7 mouse cellular contexts compared by ENCODE assay signal in genomic region chr8:11728482-11729295, GRCm38 (mm10). TPM values are rescaled to one million over a fixed set of nuclear protein-coding genes. Genes with fewer than 3 reads are reported as not detected.
DNase-seq lines count a peak whose midpoint lies in the region; ATAC-seq and TF ChIP-seq lines count a peak whose summit lies in the region.

No protein-coding gene starts in this region.

- H3K4me3 ChIP-seq in cerebellum, adult 2 months (replicated peaks; ENCODE audit: insufficient read depth, low read depth, low read length) = peak overlapping the region; percentile 99
- peak overlapping the region; percentile 67 for H3K4me3 ChIP-seq in forebrain, postnatal 0 days (ENCODE audit: low read depth, low read length)
- H3K4me3 ChIP-seq in kidney, embryonic 14.5 days (ENCODE audit: low read length) = peak overlapping the region; percentile 57
- H3K4me3 ChIP-seq in liver, embryonic 14.5 days (ENCODE audit: insufficient read depth in 1 of 2, low read depth in 2 of 2, low read length in 2 of 2) = peak overlapping the region; percentile 47 to 53

- no peaks in the 10 kb centered on the region for H3K9me3 ChIP-seq in forebrain, postnatal 0 days (ENCODE audit: low read length)
- no peaks in the 10 kb centered on the region for H3K9me3 ChIP-seq in kidney, embryonic 14.5 days (ENCODE audit: control insufficient read depth, low read length)
- no peaks in the 10 kb centered on the region for H3K9me3 ChIP-seq in liver, embryonic 14.5 days (ENCODE audit: control insufficient read depth, low read length)

- H3K4me2 ChIP-seq in forebrain, postnatal 0 days (ENCODE audit: low read depth) = peak overlapping the region; percentile 58
- H3K4me2 ChIP-seq in kidney, embryonic 14.5 days (replicated peaks; ENCODE audit: low read depth, low read length) = peak overlapping the region; percentile 97
- H3K4me2 ChIP-seq in liver, embryonic 14.5 days (ENCODE audit: low read depth) = peak overlapping the region; percentile 29

- H3K9ac ChIP-seq in forebrain, postnatal 0 days = peak overlapping the region; percentile 99
- peak overlapping the region; percentile 58; the same call in 1 of the 2 replicates for H3K9ac ChIP-seq in kidney, embryonic 14.5 days (ENCODE audit: low read depth, low read length)
- H3K9ac ChIP-seq in liver, embryonic 14.5 days (replicated peaks) = no peak overlapping the region

- TF ChIP-seq EP300 in liver, embryonic 14.5 days (IDR thresholded peaks at IDR 0.05; ENCODE audit: low read depth) = no peak

- DNase-seq in ZHBTc4 (ENCODE audit: low read depth, low spot score) = peak; percentile 71
- peak; percentile 56 to 72 for DNase-seq in cerebellum, adult 2 months
- DNase-seq in forebrain, postnatal 0 days = peak; percentile 82
- DNase-seq in liver, embryonic 14.5 days (ENCODE audit: low read depth in 3 of 3, low spot score in 3 of 3) = no peak
- DNase-seq in right cerebral cortex, postnatal 25 days = peak; percentile 63

- no peak for TF ChIP-seq CTCF in cerebellum, adult 2 months (IDR thresholded peaks at IDR 0.05; ENCODE audit: borderline replicate concordance, insufficient read depth, low read depth, low read length)
- TF ChIP-seq CTCF in forebrain, postnatal 0 days (IDR thresholded peaks at IDR 0.05; ENCODE audit: low read depth) = no peak
- TF ChIP-seq CTCF in liver, embryonic 14.5 days (IDR thresholded peaks at IDR 0.05; ENCODE audit: low read depth) = no peak

- no peaks in the 10 kb centered on the region for H3K27me3 ChIP-seq in cerebellum, adult 2 months (ENCODE audit: control insufficient read depth, insufficient read depth, low read length)
- no peaks in the 10 kb centered on the region for H3K27me3 ChIP-seq in forebrain, postnatal 0 days (ENCODE audit: insufficient read depth, low read length)
- H3K27me3 ChIP-seq in kidney, embryonic 14.5 days (ENCODE audit: control insufficient read depth, insufficient read depth, low read length) = peaks cover 41% of the 10 kb centered on the region
- peaks cover 53% of the 10 kb centered on the region for H3K27me3 ChIP-seq in liver, embryonic 14.5 days (ENCODE audit: control insufficient read depth, insufficient read depth, low read length)

- H3K4me1 ChIP-seq in cerebellum, adult 2 months (ENCODE audit: control insufficient read depth, insufficient read depth, low read length) = peaks cover 11% of the 10 kb centered on the region
- peaks cover 27% of the 10 kb centered on the region for H3K4me1 ChIP-seq in forebrain, postnatal 0 days (ENCODE audit: insufficient read depth)
- H3K4me1 ChIP-seq in kidney, embryonic 14.5 days (ENCODE audit: control insufficient read depth, insufficient read depth, low read length) = no peaks in the 10 kb centered on the region
- no peaks in the 10 kb centered on the region for H3K4me1 ChIP-seq in liver, embryonic 14.5 days (replicated peaks; ENCODE audit: control insufficient read depth in 2 of 2, insufficient read depth in 2 of 2, low read length in 1 of 2)

- H3K27ac ChIP-seq in cerebellum, adult 2 months (ENCODE audit: insufficient read depth, low read length) = peak overlapping the region; percentile 100
- H3K27ac ChIP-seq in forebrain, postnatal 0 days (ENCODE audit: low read depth, low read length) = peak overlapping the region; percentile 100
- no peak overlapping the region for H3K27ac ChIP-seq in kidney, embryonic 14.5 days (ENCODE audit: low read depth, low read length)
- H3K27ac ChIP-seq in liver, embryonic 14.5 days = no peak overlapping the region

- ATAC-seq in forebrain, postnatal 0 days = peak; percentile 57
- ATAC-seq in kidney, embryonic 14.5 days (ENCODE audit: low FRiP score, low TSS enrichment) = peak; percentile 17; the same call in 1 of the 2 replicates
- peak; percentile 21; the same call in 1 of the 2 replicates for ATAC-seq in liver, embryonic 14.5 days (ENCODE audit: insufficient read depth)
- ATAC-seq in megakaryocyte-erythroid progenitor cell, adult 5-6 weeks (replicated peaks; ENCODE audit: low FRiP score, low TSS enrichment, poor library complexity, severe bottlenecking) = no peak

- TF ChIP-seq POLR2A in cerebellum, adult 2 months (IDR thresholded peaks at IDR 0.05; ENCODE audit: borderline replicate concordance, insufficient read depth, low read length) = no peak

- H3K36me3 ChIP-seq in forebrain, postnatal 0 days (ENCODE audit: insufficient read depth) = no peaks in the 10 kb centered on the region
- no peaks in the 10 kb centered on the region for H3K36me3 ChIP-seq in kidney, embryonic 14.5 days (ENCODE audit: control insufficient read depth, insufficient read depth, low read length)
- H3K36me3 ChIP-seq in liver, embryonic 14.5 days (replicated peaks; ENCODE audit: control insufficient read depth, insufficient read depth, low read depth) = no peaks in the 10 kb centered on the region

- WGBS in cerebellum, adult 2 months = 2% methylated on average over 61 of the region's 61 CpGs
- under 1% methylated on average over 57 of the region's 61 CpGs for WGBS in forebrain, postnatal 0 days
- WGBS in kidney, embryonic 14.5 days = under 1% methylated on average over 42 of the region's 61 CpGs
- WGBS in liver, embryonic 14.5 days (ENCODE audit: insufficient replicate concordance) = 3% methylated on average over 61 of the region's 61 CpGs

RNA-seq across cellular contexts. Expression of gene Arhgef7, which starts 1.2 kb away (rescaled TPM):
- 134 and 151 TPM in 2 replicates for polyA plus RNA-seq in cerebellum, adult 2 months (2012; rRNA removed)
- total RNA-seq in forebrain, postnatal 0 days (2014; rRNA removed) = 100 and 114 TPM in 2 replicates
- 50.3 and 59.5 TPM in 2 replicates for polyA plus RNA-seq in forebrain, postnatal 0 days (2015; fragmentation: Nextera tagmentation; extraction: Ambion mirVana)
- 25.1 and 37.3 TPM in 2 replicates for polyA plus RNA-seq in kidney, embryonic 14.5 days (2014; fragmentation: Nextera tagmentation; extraction: Ambion mirVana)
- polyA plus RNA-seq in liver, embryonic 14.5 days (2012; rRNA removed) = 6.4 and 6.5 TPM in 2 replicates
- 7.0 and 8.0 TPM in 2 replicates for polyA plus RNA-seq in liver, embryonic 14.5 days (2014; fragmentation: Nextera tagmentation; extraction: Ambion mirVana)
- total RNA-seq in megakaryocyte-erythroid progenitor cell, adult 5-6 weeks (2014; fragmentation: Nextera tagmentation) = 27.2 and 28.2 TPM in 2 replicates
- 10.7 and 52.1 TPM in 2 replicates for total RNA-seq in megakaryocyte-erythroid progenitor cell, adult 5-6 weeks (2017)

RNA-seq across cellular contexts. Expression of gene 1700016D06Rik, which starts 27.8 kb away (rescaled TPM):
- not detected in 2 replicates for polyA plus RNA-seq in cerebellum, adult 2 months (2012; rRNA removed)
- not detected in 2 replicates for total RNA-seq in forebrain, postnatal 0 days (2014; rRNA removed)
- polyA plus RNA-seq in forebrain, postnatal 0 days (2015; fragmentation: Nextera tagmentation; extraction: Ambion mirVana) = 0.22 TPM in 1 of 2 replicates, not detected in the other
- polyA plus RNA-seq in kidney, embryonic 14.5 days (2014; fragmentation: Nextera tagmentation; extraction: Ambion mirVana) = not detected in 2 replicates
- not detected in 2 replicates for polyA plus RNA-seq in liver, embryonic 14.5 days (2012; rRNA removed)
- not detected in 2 replicates for polyA plus RNA-seq in liver, embryonic 14.5 days (2014; fragmentation: Nextera tagmentation; extraction: Ambion mirVana)
- not detected in 2 replicates for total RNA-seq in megakaryocyte-erythroid progenitor cell, adult 5-6 weeks (2014; fragmentation: Nextera tagmentation)
- not detected in 2 replicates for total RNA-seq in megakaryocyte-erythroid progenitor cell, adult 5-6 weeks (2017)

Comparison
In these comparisons a context has a peak if more than half of its experiments do, and no peak if none do; other contexts are left out.
1. DNase-seq: peak in ZHBTc4 (single experiment), cerebellum, adult 2 months (2 of 2), forebrain, postnatal 0 days (single experiment) and right cerebral cortex, postnatal 25 days (single experiment); none in liver, embryonic 14.5 days (0 of 3).
2. H3K27ac ChIP-seq: peak in cerebellum, adult 2 months (single experiment) and forebrain, postnatal 0 days (single experiment); none in kidney, embryonic 14.5 days (single experiment) and liver, embryonic 14.5 days (single experiment).
3. H3K4me2 ChIP-seq: peak in every context shown above with its lines; median percentile 97 in kidney, embryonic 14.5 days; 58 in forebrain, postnatal 0 days; 29 in liver, embryonic 14.5 days.
4. Peak in every context shown above with its lines, with median percentiles within 50 percentile points of each other: H3K4me3 ChIP-seq.